22 mouse cellular contexts compared by ENCODE assay signal in genomic region chr3:48869527-48869926, GRCm38 (mm10).
A peak's percentile ranks its signal among the peaks of the same experiment; 100 is the strongest.
DNase-seq lines count a peak whose midpoint lies in the region; ATAC-seq lines count a peak whose summit lies in the region.
"Had no signal": no experiment of that assay in that cellular context is flagged by ENCODE, and none has a peak within 500 bp of the region (broad histone marks: within the 10 kb centered on the region; RNA-seq: fewer than 3 reads in every experiment).

No protein-coding gene starts in this region.

- no peak overlapping the region for H3K4me3 ChIP-seq in embryonic facial prominence, embryonic 14.5 days (ENCODE audit: low read depth, low read length)
- H3K4me3 ChIP-seq in embryonic facial prominence, embryonic 10.5 days = no peak overlapping the region
- no peak overlapping the region for H3K4me3 ChIP-seq in forebrain, embryonic 15.5 days
- no peak overlapping the region for H3K4me3 ChIP-seq in forebrain, embryonic 11.5 days (ENCODE audit: low read depth, low read length)
- H3K4me3 ChIP-seq in forebrain, embryonic 16.5 days (replicated peaks; ENCODE audit: low read length) = no peak overlapping the region
- H3K4me3 ChIP-seq: embryonic facial prominence, embryonic 12.5 days; erythroblast, embryonic 14.5 days; gastrocnemius, adult 2 months; hindbrain, embryonic 12.5 days; hindbrain, embryonic 15.5 days had no signal

- H3K36me3 ChIP-seq in embryonic facial prominence, embryonic 14.5 days (ENCODE audit: control insufficient read depth, insufficient read depth, low read length) = no peaks in the 10 kb centered on the region
- no peaks in the 10 kb centered on the region for H3K36me3 ChIP-seq in embryonic facial prominence, embryonic 10.5 days (replicated peaks)
- H3K36me3 ChIP-seq in forebrain, embryonic 15.5 days = no peaks in the 10 kb centered on the region
- no peaks in the 10 kb centered on the region for H3K36me3 ChIP-seq in forebrain, embryonic 11.5 days (ENCODE audit: control insufficient read depth, insufficient read depth, low read length)
- H3K36me3 ChIP-seq in forebrain, embryonic 16.5 days (ENCODE audit: control insufficient read depth, insufficient read depth) = no peaks in the 10 kb centered on the region
- H3K36me3 ChIP-seq: embryonic facial prominence, embryonic 12.5 days; hindbrain, embryonic 12.5 days; hindbrain, embryonic 15.5 days had no signal

- ATAC-seq in embryonic facial prominence, embryonic 14.5 days (ENCODE audit: low read depth) = no peak
- ATAC-seq in forebrain, embryonic 15.5 days (replicated peaks) = peak; percentile 48; the same call in 1 of the 2 replicates
- no peak for ATAC-seq in forebrain, embryonic 11.5 days (replicated peaks; ENCODE audit: low FRiP score)
- ATAC-seq in forebrain, embryonic 16.5 days = peak; percentile 73; the same call in 1 of the 2 replicates
- ATAC-seq: activated CD4-positive, CD25-positive, alpha-beta regulatory T cell, adult 4 months; intestine, postnatal 0 days had no signal

- WGBS in embryonic facial prominence, embryonic 14.5 days = 62% methylated on average over 2 of the region's 2 CpGs
- WGBS in embryonic facial prominence, embryonic 10.5 days = 74% methylated on average over 2 of the region's 2 CpGs
- WGBS in forebrain, embryonic 15.5 days = 59% methylated on average over 2 of the region's 2 CpGs
- WGBS in forebrain, embryonic 11.5 days = 83% methylated on average over 2 of the region's 2 CpGs
- WGBS in forebrain, embryonic 16.5 days = 52% methylated on average over 2 of the region's 2 CpGs

- no peaks in the 10 kb centered on the region for H3K27me3 ChIP-seq in embryonic facial prominence, embryonic 14.5 days (replicated peaks; ENCODE audit: control insufficient read depth, insufficient read depth, low read length)
- H3K27me3 ChIP-seq in embryonic facial prominence, embryonic 10.5 days (replicated peaks; ENCODE audit: low read depth, poor library complexity, severe bottlenecking) = no peaks in the 10 kb centered on the region
- no peaks in the 10 kb centered on the region for H3K27me3 ChIP-seq in forebrain, embryonic 15.5 days
- no peaks in the 10 kb centered on the region for H3K27me3 ChIP-seq in forebrain, embryonic 11.5 days (ENCODE audit: control insufficient read depth, insufficient read depth, low read length)
- H3K27me3 ChIP-seq in forebrain, embryonic 16.5 days (replicated peaks; ENCODE audit: control insufficient read depth, insufficient read depth, low read length) = no peaks in the 10 kb centered on the region
- H3K27me3 ChIP-seq: embryonic facial prominence, embryonic 12.5 days; hindbrain, embryonic 12.5 days; hindbrain, embryonic 15.5 days had no signal

- no peaks in the 10 kb centered on the region for H3K4me1 ChIP-seq in embryonic facial prominence, embryonic 14.5 days (ENCODE audit: control insufficient read depth, insufficient read depth, low read length)
- H3K4me1 ChIP-seq in embryonic facial prominence, embryonic 10.5 days = no peaks in the 10 kb centered on the region
- no peaks in the 10 kb centered on the region for H3K4me1 ChIP-seq in forebrain, embryonic 15.5 days
- H3K4me1 ChIP-seq in forebrain, embryonic 11.5 days (replicated peaks; ENCODE audit: control insufficient read depth, insufficient read depth, low read length) = no peaks in the 10 kb centered on the region
- H3K4me1 ChIP-seq in forebrain, embryonic 16.5 days (replicated peaks; ENCODE audit: control insufficient read depth, insufficient read depth, low read length) = no peaks in the 10 kb centered on the region
- H3K4me1 ChIP-seq: embryonic facial prominence, embryonic 12.5 days; hindbrain, embryonic 12.5 days; hindbrain, embryonic 15.5 days had no signal

- no peaks in the 10 kb centered on the region for H3K9me3 ChIP-seq in embryonic facial prominence, embryonic 14.5 days (ENCODE audit: control insufficient read depth, low read length)
- H3K9me3 ChIP-seq in embryonic facial prominence, embryonic 10.5 days = no peaks in the 10 kb centered on the region
- H3K9me3 ChIP-seq in forebrain, embryonic 15.5 days = no peaks in the 10 kb centered on the region
- no peaks in the 10 kb centered on the region for H3K9me3 ChIP-seq in forebrain, embryonic 11.5 days (ENCODE audit: control insufficient read depth, low read length)
- no peaks in the 10 kb centered on the region for H3K9me3 ChIP-seq in forebrain, embryonic 16.5 days (ENCODE audit: control insufficient read depth, low read length)
- H3K9me3 ChIP-seq: embryonic facial prominence, embryonic 12.5 days; hindbrain, embryonic 12.5 days; hindbrain, embryonic 15.5 days had no signal

- no peak overlapping the region for H3K27ac ChIP-seq in embryonic facial prominence, embryonic 14.5 days (replicated peaks; ENCODE audit: low read depth, low read length)
- no peak overlapping the region for H3K27ac ChIP-seq in embryonic facial prominence, embryonic 10.5 days (replicated peaks)
- H3K27ac ChIP-seq in forebrain, embryonic 15.5 days (replicated peaks) = no peak overlapping the region
- no peak overlapping the region for H3K27ac ChIP-seq in forebrain, embryonic 11.5 days (ENCODE audit: low read depth, low read length)
- no peak overlapping the region for H3K27ac ChIP-seq in forebrain, embryonic 16.5 days (ENCODE audit: low read length)
- H3K27ac ChIP-seq: embryonic facial prominence, embryonic 12.5 days; gastrocnemius, adult 2 months; hindbrain, embryonic 12.5 days; hindbrain, embryonic 15.5 days had no signal

- no peak overlapping the region for H3K9ac ChIP-seq in embryonic facial prominence, embryonic 14.5 days (ENCODE audit: low read depth, low read length)
- H3K9ac ChIP-seq in forebrain, embryonic 15.5 days (replicated peaks) = no peak overlapping the region
- no peak overlapping the region for H3K9ac ChIP-seq in forebrain, embryonic 11.5 days (ENCODE audit: low read length)
- no peak overlapping the region for H3K9ac ChIP-seq in forebrain, embryonic 16.5 days (replicated peaks; ENCODE audit: low read depth, low read length)
- H3K9ac ChIP-seq: embryonic facial prominence, embryonic 12.5 days; hindbrain, embryonic 12.5 days; hindbrain, embryonic 15.5 days had no signal

- H3K4me2 ChIP-seq in embryonic facial prominence, embryonic 14.5 days (ENCODE audit: low read depth, low read length) = no peak overlapping the region
- H3K4me2 ChIP-seq in forebrain, embryonic 15.5 days (replicated peaks) = no peak overlapping the region
- H3K4me2 ChIP-seq in forebrain, embryonic 11.5 days (ENCODE audit: low read depth, low read length, severe bottlenecking) = no peak overlapping the region
- no peak overlapping the region for H3K4me2 ChIP-seq in forebrain, embryonic 16.5 days (ENCODE audit: low read length)
- H3K4me2 ChIP-seq: embryonic facial prominence, embryonic 12.5 days; heart, embryonic 11.5 days; hindbrain, embryonic 12.5 days; hindbrain, embryonic 15.5 days had no signal

- DNase-seq in embryonic facial prominence, embryonic 14.5 days (ENCODE audit: low spot score) = peak; percentile 11
- DNase-seq in embryonic facial prominence, embryonic 10.5 days (ENCODE audit: low spot score) = no peak
- DNase-seq in forebrain, embryonic 11.5 days (ENCODE audit: low spot score) = no peak
- no peak for DNase-seq in kidney, adult 18-20 months
- DNase-seq: adrenal gland, adult 8-10 months; adrenal gland, postnatal 25 days; cerebellum, adult 11 months; cerebellum, adult 2 months; cerebellum, adult 9-11 months; gastrocnemius, adult 2 months; gastrocnemius, postnatal 14 days; heart, adult 11 months; kidney, adult 8-10 months had no signal

Comparison
In these comparisons a context has a peak if more than half of its experiments do, and no peak if none do; other contexts are left out.
1. ATAC-seq: peak in forebrain, embryonic 15.5 days (single experiment) and forebrain, embryonic 16.5 days (single experiment); none in embryonic facial prominence, embryonic 14.5 days (single experiment) and forebrain, embryonic 11.5 days (single experiment).